Mouse (Mus musculus): ENCODE measurements around the gene E030025P04Rik. TPM values are rescaled to one million over a fixed set of nuclear protein-coding genes. Genes with fewer than 3 reads are reported as not detected.

E030025P04Rik gene
- 0.35 TPM for polyA plus RNA-seq (2017; shearing (Covaris generic))

DNA sequence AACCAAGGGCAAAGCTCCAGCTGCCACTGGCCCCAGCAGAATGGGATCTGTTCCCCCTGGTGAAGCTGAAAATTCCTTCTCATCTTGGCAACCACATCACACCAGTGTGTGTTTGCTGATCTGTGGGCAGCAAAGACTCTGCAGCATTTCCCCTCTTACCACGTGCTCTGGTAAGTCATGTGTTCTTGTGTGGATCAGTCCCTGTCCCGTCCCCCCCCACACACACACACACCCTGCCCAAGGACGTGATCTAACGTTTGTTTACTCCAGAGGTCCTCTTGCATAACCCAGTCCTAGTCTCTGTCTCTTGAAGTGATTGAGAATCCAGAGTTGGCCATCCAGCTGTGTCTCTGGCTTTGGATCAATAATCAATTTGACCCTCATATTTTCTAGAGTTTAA lies at the start of gene E030025P04Rik:
Gene E030025P04Rik (minus strand): TSS at position 134 of the 400 bp plus-strand sequence.

Other genes with a start within 250 kb of the E030025P04Rik start
- 13.2 TPM for gene Axin2, start 224.0 kb downstream of the E030025P04Rik start, polyA plus RNA-seq (2017; shearing (Covaris generic))
- gene Rgs9, start 153.8 kb upstream of the E030025P04Rik start, polyA plus RNA-seq (2017; shearing (Covaris generic)) = 1.1 TPM
- gene Gna13, start 218.5 kb upstream of the E030025P04Rik start, polyA plus RNA-seq (2017; shearing (Covaris generic)) = 410 TPM

Data from effector memory CD4-positive, alpha-beta T cell, adult 5 months (primary cell).